Mouse (Mus musculus) left cerebral cortex, postnatal 14 days (tissue): Measurements from ENCODE around the gene Btbd6. TPM values are rescaled to one million over a fixed set of nuclear protein-coding genes. Genes with fewer than 3 reads are reported as not detected.

Experiments used
- DNase-seq, 2 experiments: peaks; one replicate each; pipeline ENCODE4 v3.0.0; 2021 to 2022; ENCODE audit warnings: low spot score in 2 of 2, mixed read lengths in 1 of 2
- intact Hi-C: fragments of 180-260 bp; cut with DNase I; formaldehyde crosslinking; loops from one replicate; pipeline ENCODE4 v1.15.1; 2025
- long read RNA-seq, 2 experiments: library from polyadenylated mRNA; stranded (forward); transcript quantifications; one replicate each; pipeline ENCODE4 v2.0.0; 2021
- total RNA-seq, 2 experiments: library from RNA; stranded (reverse); gene quantifications; 2 replicates each; pipeline ENCODE4 v1.2.3; 2021

Btbd6 gene
- 10 to 100 TPM; 54.4 to 55.9 TPM for total RNA-seq
- long read RNA-seq, experiment 1, transcript Btbd6-203 (3 exons, 832 nt): minor isoform, 7 of 58 reads
- long read RNA-seq, experiment 1, transcript Btbd6-204 (4 exons, 2,085 nt): major isoform, 29 of 58 reads
- long read RNA-seq, experiment 1, partial matches to known transcripts: 3 of 58 reads
- long read RNA-seq, experiment 1, other reads (novel, unspliced or antisense): 7 of 58 reads
- long read RNA-seq, experiment 2, transcript Btbd6-203 (3 exons, 832 nt): minor isoform, 12 of 51 reads
- long read RNA-seq, experiment 2, transcript Btbd6-204 (4 exons, 2,085 nt): major isoform, 20 of 51 reads
- long read RNA-seq, experiment 2, partial matches to known transcripts: 6 of 51 reads
- long read RNA-seq, experiment 2, other reads (novel, unspliced or antisense): 5 of 51 reads

- intact Hi-C loops: no loop called here
- peak; percentile 90 to 91 for DNase-seq
Measured at GRCm38 (mm10) chr12:112976371-112977073, at the start of gene Btbd6. Btbd6 (plus strand) TSS chr12:112976482.

GRCm38 (mm10) chr12:112927265-112927664, 49.0 kb upstream of the Btbd6 start:
- no peak for DNase-seq
- intact Hi-C loops: no loop called here

DNA sequence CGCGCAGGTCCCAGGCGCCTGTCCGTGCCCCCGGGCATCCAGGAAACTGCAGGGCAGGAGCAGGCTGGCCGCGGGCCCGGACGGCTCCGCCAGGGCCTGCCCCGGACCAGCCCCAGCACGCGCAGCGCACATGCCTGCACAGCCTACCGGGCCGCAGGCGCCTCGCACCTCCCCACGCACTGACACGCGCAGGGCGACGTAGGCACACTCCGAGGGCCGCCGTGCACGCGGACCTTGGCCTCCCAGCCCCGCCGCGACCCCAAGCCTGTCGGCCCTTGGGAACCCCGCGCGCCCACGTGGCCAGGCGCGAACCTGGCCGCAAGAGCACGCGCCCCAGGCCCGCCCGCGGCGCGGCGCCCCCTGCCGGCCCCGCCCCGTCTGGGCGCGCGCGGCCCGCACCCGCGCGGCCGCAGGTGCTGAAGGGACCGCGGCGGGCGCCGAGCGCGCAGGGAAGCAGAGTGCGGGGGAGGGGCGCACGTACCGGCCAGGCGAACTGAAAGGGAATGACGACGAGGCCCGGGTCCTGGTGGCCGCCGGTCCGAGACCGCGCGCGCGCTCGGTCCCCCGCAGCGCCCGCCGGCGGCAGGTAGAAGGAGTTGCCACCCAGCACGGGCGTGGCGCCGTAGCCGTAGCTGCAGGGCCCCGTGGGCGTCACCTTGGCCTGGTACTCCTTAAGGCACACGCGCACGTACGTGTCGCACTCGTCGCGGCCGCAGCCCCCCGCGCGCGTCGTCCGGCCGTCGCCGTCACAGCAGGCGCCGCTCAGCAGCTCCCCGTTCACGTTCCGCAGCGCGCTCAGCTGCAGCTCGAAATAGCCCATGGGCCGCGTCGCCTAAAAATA, 47.7 kb upstream of the Btbd6 start:
- DNase-seq: peak; percentile 71 to 80
- intact Hi-C loops: loop anchor here (2.0 kb wide), 1 partner anchor 54 kb away; no protein-coding TSS in a partner anchor

DNA sequence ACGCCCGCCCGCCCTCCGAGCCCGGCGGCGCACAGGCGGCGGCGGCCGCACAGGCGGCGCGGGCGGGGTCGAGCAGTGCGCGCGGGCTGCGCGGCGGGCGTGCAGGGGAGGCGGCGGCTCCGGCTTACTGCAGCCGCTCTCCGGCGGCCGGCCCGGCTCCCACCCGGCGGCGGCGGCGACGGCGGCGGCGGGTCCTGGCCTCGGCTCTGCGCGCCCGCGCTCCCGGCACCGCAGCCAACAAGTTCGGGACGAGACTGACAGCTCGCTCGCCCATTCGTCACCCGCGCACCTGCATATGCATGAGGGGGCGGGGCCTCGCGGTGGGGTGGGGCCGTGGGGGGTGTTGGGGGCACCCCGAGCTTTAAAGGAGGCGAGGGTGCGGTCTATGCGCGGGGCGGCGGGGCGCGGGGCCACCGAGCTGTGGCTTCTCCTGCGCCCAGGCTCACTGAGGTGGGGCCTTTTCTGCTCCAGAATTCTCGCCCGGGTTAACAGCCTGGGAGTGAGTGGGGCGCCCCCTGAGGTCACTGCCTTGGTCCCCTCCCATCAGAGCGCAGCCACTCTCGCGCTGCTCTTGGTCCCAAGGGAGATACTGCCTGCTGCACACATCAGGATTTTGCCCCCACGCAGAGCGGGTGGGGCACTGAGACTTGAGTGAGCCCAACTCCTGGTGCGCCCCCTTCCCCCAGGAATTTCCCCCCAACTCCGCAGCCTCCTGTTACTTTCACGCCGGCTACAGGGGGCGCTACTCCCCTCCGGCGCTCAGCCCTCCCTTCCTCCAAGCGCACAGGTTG, 46.5 kb upstream of the Btbd6 start, which contains the start of gene Jag2:
Gene Jag2, minus strand, starts transcription at position 215 of the 791 bp plus-strand sequence.
- intact Hi-C loops: loop anchor here (2.0 kb wide), 1 partner anchor 55 kb away; no protein-coding TSS in a partner anchor
- peak; percentile 74 to 75 for DNase-seq

DNA sequence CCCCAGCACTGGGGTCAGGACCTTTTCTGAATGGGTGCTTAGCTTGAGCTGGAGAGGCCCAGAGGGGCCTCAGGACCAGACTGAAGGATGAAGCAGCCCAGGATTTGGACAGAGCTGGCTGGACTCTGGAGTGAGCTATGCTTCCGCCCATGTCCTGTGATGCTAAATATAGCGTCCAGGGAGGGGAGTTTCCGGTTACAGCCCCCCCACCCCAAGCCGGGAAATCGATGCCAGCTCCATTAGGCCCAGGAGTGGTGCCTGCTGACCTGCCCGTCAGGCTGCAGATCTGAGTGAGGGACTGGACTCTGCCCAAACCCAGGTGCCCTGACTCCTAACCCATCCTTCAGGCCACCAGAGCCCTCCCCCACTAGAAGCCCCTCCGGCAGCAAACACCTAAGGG, 43.6 kb upstream of the Btbd6 start:
- no peak for DNase-seq
- intact Hi-C loops: no loop called here

DNA sequence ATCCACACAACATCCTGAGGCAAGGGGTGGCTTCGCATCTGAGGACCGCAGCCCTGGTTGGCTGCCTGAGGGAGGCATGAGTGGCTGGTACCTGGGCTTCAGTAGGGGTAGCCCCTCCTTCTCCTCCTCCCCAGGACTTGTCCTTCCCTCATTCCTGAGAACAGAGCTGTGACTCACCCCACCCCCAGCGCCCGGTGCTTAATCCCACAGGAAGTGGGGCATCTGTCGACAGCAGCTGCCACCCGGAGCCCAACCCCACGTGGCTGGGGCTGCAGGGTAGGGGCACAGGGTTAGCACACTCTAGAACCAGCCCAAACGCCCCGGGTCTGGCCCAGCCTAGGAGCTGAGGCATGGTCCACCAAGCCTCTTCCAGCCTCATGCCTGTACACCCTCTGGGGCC, 38.4 kb upstream of the Btbd6 start:
- intact Hi-C loops: no loop called here
- no peak for DNase-seq

- intact Hi-C loops: no loop called here
Measured at GRCm38 (mm10) chr12:112938366-112938765, 37.9 kb upstream of the Btbd6 start.

GRCm38 (mm10) chr12:112938873-112939565, 37.3 kb upstream of the Btbd6 start:
- no peak for DNase-seq
- intact Hi-C loops: no loop called here

More at GRCm38 (mm10) chr12:112938366-112938765, 37.9 kb upstream of the Btbd6 start:
- DNase-seq: no peak

- DNase-seq: no peak
- intact Hi-C loops: no loop called here
Measured at GRCm38 (mm10) chr12:112940238-112940637, 36.0 kb upstream of the Btbd6 start.

DNA sequence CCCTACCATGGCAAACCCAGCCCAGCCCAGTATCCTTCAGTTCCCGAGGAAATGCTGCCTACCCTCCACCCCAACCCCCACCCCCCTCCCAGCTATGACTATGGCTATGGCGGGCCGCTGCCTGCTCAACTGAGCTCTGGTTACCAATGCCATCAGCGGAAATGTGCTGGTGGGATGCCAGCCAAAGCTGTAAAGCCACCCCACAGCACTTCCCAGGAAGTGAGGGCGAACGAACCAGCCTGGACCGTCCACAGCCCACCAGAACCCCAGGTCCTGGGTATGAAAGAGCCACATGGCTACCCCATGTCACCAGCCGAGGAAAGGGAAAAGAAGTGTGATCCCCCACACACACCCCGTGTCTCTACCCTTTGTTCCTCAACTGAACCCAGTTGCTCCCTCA, 35.6 kb upstream of the Btbd6 start:
- intact Hi-C loops: no loop called here
- no peak for DNase-seq

- DNase-seq: no peak
- intact Hi-C loops: no loop called here
Measured at GRCm38 (mm10) chr12:112941156-112941775, 35.0 kb upstream of the Btbd6 start.

DNA sequence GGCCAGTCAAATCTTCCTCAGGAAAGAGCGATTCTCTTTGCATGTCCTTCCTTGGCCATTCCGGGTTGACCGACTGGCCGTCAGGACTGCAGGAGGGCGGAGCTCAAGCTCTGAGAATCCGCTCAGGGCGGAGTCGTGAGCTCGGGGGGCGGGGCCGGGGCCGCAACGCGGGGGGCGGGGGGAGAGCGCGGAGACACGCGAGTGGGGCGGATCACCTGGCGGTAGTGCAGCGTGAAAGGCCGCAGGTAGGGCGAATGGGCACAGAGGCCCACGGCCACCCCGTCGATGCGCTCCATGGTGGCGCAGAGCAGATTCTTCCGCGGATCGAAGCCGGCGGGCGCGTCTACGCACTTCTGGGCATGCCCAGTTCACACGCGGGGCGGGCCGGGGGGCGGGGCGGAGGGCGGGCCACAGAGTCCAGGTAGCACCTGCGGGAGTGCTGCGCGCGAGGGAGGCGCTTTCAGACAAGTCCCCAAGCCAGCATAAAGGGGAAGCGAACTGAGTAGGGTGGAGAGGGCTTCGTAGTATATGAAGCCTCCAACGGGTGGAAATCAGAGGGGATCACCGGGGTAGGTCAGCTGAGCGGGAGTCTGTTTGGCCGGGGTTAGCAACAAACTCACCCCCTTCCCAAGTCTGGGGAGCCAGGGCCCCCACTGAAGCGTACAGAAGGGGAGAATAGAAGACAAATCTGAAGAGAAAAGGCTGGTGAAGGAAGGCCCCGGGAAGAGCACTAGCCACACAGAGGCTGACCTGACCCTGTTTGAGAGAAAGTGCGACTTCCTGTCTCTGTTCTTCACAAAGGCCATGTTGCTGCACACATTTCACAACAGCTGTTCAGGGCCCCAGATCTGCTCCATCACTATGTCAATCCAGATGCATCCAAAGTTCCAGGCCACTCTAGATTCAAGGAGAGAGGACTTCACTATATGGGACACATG, 34.2 kb upstream of the Btbd6 start, which contains the start of gene Nudt14:
Gene Nudt14, minus strand, starts transcription at position 349 of the 938 bp plus-strand sequence.
- intact Hi-C loops: no loop called here

DNA sequence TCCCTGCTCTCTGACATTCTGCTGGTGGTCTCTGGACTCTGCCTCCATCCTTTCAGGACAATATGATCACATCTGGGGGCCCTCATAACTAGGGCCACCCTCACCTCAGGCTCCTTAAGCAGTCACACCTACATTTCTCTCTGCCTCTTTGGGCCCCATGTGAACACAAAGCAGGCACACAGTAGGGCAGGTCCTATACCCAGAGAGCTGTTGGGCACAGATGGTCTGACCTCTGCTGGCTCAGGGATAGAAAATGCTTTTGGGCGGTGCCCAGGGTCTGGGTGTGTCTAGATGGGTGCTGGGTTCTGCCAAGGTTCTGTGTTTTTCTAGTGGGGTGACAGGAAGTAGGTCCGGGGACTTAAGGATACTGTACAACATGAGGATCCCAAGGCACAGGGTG, 32.6 kb upstream of the Btbd6 start:
- no peak for DNase-seq
- intact Hi-C loops: no loop called here

More for the DNA sequence above, 34.2 kb upstream of the Btbd6 start, which contains the start of gene Nudt14:
- peak in 1 of 2 experiments; percentile 54 for DNase-seq

DNA sequence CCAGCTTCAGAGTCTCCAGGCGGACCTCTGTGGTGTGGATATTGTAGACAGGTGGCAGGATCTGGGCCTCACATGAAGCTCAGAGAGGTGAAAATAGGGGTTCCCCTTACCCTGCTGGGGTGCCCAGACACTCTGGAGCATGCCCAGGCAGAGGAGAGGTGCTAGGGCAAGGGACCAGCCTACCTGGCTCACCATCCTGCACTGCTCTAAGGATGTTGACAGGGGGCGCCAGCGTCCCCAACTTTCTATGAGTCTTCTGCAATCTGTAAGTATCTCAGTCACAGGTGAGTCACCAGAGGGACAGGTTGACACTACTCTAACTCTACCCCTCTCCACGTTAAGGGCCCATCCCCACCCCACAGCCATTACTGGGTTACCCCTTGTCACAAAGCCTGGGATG, 29.0 kb upstream of the Btbd6 start:
- intact Hi-C loops: no loop called here
- no peak for DNase-seq

DNA sequence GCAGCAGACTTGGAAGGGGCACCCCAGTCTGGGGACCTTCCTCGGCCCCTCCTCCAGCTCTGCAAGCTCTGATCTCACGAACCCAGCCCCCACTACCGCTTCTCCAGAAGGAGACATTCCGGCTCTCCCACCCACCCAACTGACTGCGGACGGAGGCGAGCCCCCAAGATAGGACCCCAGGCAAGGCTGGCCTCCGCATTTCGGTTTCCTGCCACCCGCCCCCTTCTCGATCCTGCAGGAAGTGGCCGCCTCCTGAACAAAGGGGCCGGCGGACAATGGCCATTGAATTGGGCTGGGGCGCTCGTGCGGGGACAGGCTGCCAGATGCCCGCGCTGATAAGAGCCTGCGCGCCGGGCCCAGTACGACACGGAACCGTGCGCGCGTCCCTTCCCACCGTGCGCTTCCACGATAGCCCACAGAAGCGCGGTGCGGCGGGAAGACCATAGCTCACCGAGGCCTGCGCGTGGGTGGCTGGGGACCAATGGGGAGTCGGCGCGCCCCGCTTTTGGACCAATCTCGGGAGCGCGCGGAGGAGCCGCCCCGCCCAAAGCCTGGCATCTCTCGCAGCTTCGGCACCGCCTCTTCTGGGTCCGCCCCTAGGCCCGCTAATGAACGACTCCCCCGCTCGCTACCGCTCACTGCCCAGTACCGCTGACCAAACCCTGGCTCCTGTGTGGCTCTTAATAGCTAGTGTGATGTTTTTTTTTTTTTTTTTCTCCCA, 26.1 kb upstream of the Btbd6 start:
- DNase-seq: peak; percentile 95 to 96
- intact Hi-C loops: no loop called here

DNA sequence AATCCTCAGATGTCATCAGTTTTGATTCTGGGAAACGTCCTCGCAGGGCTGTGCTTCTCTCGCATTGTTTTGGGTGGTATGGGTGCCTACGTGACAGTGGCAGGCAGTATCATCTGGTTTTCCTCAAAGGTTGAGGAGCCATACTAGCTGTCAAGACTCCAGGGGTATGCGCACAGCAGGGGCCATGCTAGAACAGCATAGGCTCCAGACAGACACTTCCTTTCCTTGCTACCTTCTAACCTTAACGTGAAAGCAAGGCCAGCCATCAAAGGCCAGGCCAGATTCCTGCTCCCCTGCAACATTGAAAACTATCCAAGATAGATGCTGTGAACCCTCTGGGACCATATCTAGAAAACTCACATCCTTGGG, 25.5 kb upstream of the Btbd6 start:
- no peak for DNase-seq
- intact Hi-C loops: no loop called here
